Mouse (Mus musculus): ENCODE data around the gene Fancd2os.

Fancd2os gene

GRCm38 (mm10) chr6:113600543-113601139 lies at the start of gene Fancd2os:
TSS of gene Fancd2os (minus strand) at chr6:113600715.
- no peak for DNase-seq (ENCODE audit: low read depth, low spot score)

DNA sequence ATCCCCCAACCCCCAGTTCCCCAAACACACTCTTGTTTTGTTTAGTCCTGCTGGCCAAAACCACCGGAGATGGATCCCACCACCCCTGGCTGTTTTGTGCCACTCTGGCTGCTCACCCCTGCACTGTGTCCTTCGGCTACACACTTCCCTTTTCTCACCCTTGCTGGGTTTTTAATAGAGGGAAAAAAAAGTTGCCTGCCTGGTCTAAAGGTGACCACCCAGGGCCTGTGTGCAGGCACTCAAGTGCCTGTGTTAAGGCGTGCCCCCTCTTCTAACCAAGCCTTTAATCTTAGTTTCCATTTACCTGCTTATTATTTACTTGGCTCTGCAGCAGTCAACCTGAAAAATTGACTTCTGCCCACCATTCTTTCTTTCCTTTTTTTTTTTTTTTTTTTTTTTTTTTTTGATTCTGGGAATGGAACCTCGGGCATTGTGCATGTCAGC lies 49.7 kb upstream of the Fancd2os start:
- DNase-seq (ENCODE audit: low read depth, low spot score): no peak

DNA sequence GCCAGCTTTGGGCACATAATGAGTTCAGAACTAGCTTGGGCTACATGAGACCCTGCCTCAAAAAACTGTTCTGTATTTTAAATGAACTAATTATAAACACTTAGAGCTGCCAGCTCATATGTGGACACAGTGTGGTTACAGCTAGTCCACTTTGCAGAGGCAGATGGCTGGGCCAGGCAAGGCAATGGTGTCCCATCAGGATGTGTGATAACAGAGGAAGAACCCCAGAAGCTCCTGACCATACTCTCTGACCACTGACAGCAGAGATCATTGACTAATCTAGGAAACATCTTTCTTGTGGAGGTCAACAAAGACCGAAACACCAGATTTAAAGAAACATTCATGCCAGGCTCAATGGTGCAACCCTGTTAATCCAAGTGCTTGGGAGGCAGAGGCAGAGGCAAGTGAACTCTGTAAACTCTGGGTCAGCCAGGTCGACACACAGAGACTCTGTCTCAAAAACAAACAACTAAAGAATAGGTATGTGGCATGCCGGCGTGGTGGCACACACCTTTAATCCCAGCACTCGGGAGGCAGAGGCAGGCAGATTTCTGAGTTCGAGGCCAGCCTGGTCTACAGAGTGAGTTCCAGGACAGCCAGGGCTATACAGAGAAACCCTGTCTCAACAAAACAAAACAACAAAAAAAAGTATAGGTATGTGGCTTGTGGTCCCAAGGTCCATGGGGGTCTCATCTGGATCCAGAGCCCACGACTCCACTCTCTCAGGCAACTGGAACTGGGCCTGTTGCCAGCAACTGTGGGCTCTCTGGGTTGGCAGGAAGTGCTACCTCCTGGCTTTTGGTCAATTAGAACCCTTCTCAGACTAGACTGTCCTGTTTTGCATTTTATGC lies 49.1 kb upstream of the Fancd2os start:
- DNase-seq (ENCODE audit: low read depth, low spot score): no peak

- DNase-seq (ENCODE audit: low read depth, low spot score): no peak
Measured at GRCm38 (mm10) chr6:113644808-113645207, 44.3 kb upstream of the Fancd2os start.

- DNase-seq (ENCODE audit: low read depth, low spot score): no peak
Measured at GRCm38 (mm10) chr6:113643967-113644366, 43.5 kb upstream of the Fancd2os start.

DNA sequence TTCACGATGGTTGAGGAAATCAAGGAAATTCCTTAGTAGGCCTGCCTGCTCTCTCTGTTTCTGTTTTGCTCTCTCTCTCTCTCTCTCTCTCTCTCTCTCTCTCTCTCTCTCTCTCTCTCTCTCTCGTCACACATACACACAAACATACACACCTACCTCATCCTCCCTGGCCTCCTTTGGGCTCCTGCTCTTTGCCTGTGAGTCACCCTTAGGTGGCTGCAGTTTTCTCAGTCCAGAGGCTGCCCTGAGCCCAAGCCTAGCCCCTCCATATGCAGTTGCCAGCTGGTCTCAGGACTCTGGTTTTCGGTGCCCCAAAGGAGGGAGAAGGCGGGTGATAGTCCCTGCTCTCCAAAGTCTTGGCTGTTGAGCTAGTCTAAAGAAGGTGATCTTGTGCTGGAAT lies 42.5 kb upstream of the Fancd2os start:
- peak; percentile 57 for DNase-seq (ENCODE audit: low read depth, low spot score)

DNA sequence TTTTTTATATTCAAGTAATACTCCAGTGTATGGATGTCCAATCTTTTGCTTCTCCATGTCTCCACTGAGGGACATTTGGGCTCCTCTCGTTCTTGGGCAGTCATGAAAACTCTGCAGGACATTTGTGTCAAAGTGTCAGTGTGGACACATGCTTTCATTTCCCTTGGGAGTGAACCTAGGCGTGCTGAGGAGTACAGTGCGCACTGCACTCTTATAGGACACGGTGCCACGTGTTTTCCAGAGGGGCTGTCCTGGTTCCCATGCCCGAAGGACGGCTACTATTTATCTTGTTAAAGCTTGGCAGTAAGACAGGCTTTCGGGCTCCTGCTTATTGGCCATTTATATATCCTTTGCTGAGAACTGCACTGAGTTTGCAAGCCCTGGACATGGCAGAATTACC lies 42.1 kb upstream of the Fancd2os start:
- DNase-seq (ENCODE audit: low read depth, low spot score): no peak

DNA sequence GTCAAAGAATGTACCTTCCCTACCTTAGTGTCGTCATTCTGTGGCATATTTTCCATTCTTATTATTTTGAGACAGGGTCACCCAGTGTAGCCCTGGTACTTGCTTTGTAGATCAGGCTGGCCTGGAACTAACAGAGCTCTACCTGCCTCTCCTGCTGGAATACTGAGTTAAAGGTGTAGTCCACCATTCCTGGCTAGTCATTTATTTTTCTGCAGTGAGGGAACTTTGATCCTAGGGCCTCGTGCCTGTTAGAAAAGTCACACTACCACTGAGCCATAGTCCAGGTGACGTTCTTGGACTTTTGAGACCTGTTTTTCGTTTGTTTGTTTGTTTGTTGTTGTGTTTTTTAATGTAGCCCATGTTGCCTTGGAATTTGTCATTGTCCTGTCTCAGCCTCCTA lies 38.7 kb upstream of the Fancd2os start:
- DNase-seq (ENCODE audit: low read depth, low spot score): no peak

- DNase-seq (ENCODE audit: low read depth, low spot score): peak; percentile 97
Measured at GRCm38 (mm10) chr6:113638302-113639040, 38.0 kb upstream of the Fancd2os start, which contains the start of gene Irak2. TSS of gene Irak2 (plus strand) at chr6:113638467.

- no peak for DNase-seq (ENCODE audit: low read depth, low spot score)
Measured at GRCm38 (mm10) chr6:113632863-113633262, 32.3 kb upstream of the Fancd2os start.

DNA sequence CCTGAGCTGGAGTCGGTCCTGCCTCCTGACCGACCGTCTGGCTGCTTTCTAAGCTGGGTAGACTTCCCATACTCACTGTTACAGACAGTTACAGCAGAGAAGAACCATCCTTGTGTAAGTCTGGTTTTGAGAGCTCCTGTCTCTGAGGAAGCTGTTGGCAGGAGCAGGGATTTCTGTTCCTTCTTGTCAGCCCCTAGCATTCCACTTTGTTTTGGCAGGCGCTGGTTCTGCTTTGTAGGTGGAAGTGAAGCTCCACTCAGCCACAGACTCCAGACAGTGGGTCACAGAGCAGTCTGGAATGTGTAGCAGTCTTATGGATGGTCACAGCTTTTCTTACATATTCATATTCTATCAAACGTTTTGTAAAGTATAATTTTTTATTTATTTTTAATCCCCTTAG lies 29.8 kb upstream of the Fancd2os start:
- DNase-seq (ENCODE audit: low read depth, low spot score): no peak

DNA sequence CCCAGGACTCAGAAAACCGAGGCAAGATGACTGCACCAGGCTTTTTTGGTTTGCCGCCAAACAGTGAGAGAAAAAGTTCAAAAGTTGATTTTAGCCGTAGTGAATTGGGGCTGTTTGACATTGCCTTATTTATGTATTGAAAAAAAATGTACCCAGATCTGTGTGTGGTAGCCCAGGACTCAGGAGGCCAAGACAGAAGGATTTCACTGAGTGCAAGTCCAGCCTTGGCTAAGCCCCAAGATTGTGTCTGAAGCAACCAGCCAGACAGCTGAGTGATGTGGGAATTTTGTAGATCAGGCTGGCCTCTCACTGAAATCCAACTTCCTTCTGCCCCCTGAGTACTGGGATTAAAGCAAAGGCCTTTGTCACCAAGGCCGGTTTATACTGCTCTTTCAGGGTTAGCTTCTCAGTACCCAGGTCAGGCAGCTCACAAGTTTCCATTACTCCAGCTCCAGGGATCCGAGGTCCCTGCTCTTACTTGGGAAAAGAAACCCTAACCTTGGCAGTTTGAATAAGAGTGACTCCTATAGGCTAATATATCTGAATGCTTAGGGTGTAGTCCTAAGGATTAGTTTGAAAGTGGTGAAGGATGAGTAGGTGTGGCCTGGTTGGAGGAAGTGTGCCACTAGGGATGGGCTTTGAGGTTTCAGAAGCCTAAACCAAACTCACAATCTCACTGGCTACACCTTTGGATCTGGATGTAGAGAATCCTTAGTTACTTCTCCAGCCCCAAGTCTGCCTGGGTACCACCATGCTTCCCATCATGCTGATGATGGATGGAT lies 24.7 kb upstream of the Fancd2os start:
- peak; percentile 71 for DNase-seq (ENCODE audit: low read depth, low spot score)

DNA sequence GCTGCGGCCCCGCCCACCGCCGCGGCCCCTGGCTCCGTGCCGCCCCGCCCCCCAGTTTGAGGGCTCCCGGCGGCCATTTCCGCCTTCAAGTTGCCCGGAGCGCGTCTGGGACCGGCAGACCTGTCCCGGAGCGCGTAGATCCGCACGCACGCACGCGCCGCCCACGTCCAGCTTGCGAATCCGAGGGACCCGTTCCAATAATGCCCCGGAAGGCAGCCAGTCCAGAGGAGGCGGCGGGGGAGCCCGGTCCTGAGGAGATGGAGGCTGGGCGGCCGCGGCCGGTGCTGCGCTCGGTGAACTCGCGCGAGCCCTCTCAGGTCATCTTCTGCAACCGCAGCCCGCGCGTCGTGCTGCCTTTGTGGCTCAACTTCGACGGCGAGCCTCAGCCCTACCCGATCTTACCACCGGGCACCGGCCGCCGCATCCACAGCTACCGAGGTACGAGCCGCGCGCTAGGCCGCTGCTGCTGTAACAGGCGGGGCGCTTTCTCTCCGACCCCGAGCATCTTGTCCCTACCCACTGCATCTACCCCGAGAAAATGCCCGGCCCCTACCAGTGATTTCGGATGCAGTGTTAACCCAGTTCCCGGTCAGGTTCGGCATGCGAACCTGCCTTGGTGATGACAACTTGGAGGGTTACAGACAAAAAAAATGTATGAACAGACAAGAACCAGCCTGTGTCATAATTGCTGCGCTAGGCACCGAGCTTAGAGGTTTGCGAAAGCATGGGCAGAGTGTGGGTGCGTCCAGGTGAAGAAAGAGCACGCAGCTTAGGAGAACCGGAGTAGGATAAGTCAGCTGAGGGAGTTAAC lies 23.6 kb upstream of the Fancd2os start, which contains the start of gene Vhl:
Gene Vhl (plus strand): TSS at position 19 of the 811 bp plus-strand sequence.
- peak; percentile 85 for DNase-seq (ENCODE audit: low read depth, low spot score)

- no peak for DNase-seq (ENCODE audit: low read depth, low spot score)
Measured at GRCm38 (mm10) chr6:113623386-113623785, 22.9 kb upstream of the Fancd2os start.

DNA sequence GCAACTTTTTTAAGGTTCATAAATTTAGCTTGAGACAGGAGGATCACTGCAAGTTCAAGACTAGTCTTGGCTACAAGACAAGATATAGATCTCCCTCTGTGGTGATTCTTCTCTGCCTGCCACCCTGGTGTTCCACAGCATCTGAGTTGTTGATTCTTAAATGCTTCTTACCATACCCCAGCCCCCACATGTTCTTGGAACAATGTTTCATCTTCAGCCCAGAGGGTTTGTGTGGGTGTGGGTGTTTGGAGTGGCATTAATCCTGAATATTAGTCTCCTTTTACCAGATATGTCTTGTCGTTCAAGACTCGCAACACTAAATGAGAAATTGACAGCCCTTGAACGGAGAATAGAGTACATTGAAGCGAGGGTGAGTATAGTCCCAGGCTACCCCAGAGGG lies 15.0 kb upstream of the Fancd2os start:
- DNase-seq (ENCODE audit: low read depth, low spot score): no peak

DNA sequence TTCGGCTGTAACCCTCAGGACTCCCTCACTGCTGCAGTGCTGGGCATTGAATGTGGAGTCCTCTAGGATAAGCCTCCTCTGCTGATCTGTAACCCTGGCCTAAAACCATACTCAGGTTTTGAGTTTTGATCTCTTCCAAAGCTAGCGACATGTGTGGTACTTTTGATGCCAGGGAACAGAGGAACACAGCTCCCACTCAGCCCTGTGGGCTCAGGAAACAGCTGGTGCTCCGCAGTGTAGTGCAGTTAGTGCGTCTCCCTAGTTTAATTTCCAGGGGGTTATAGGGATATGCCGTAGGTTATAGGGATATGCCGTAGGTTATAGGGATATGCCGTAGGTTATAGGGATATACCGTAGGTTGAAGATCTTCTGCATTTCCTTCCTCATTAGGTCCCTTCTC lies 14.5 kb upstream of the Fancd2os start:
- DNase-seq (ENCODE audit: low read depth, low spot score): no peak

GRCm38 (mm10) chr6:113614152-113614551 lies 13.6 kb upstream of the Fancd2os start:
- no peak for DNase-seq (ENCODE audit: low read depth, low spot score)

GRCm38 (mm10) chr6:113612258-113612969 lies 11.9 kb upstream of the Fancd2os start:
- DNase-seq (ENCODE audit: low read depth, low spot score): no peak

DNA sequence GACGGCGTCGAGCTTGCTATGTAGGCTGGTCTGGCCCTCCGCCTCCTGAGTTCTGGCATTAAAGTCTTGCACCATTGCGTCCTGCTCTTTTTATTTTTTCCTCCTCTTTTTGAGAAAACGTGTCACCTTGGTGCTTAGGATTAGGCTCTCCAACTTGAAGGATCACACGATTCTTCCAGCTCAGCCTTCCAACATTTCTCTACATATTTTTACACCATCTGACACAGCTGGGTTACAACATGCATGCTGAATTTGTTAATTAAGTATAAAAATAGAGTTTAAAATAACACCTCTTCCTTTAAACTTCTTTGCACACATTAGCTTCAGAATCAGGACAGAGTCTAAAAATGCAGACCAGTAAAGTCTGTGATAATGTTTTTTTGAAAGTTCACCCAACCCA lies 8.8 kb upstream of the Fancd2os start:
- DNase-seq (ENCODE audit: low read depth, low spot score): no peak

- no peak for DNase-seq (ENCODE audit: low read depth, low spot score)
Measured at GRCm38 (mm10) chr6:113608871-113609270, 8.4 kb upstream of the Fancd2os start.

Data from 3T3-L1 (cell line).